Mouse (Mus musculus): ENCODE results near the gene Htatip2. TPM values are rescaled to one million over a fixed set of nuclear protein-coding genes. Genes with fewer than 3 reads are reported as not detected.

Gene Htatip2
- polyA plus RNA-seq, 1 experiment: 30.4 TPM

DNA sequence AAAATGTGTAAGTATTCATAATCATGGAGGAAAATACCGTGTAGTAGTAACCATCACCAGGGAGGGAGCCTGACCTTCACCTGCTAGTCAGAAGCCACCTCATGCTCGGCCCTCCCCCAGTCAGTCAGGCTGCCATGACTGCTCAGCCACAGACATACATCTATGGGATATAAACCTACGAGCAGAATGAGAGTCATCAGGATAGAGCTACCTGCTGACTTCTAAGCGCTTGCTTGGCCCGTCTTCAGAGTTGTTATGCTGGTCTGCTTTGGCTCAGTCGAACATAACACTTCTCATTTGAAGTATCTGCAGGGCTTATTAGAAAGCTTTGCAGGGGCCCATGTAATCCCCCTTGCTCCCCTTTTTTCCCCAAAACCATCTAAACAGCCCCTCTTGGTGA, 44.6 kb downstream of the Htatip2 start:
- Histone ChIP-seq H3K4me3 (replicated peaks; ENCODE audit: control insufficient read depth, low read depth, low read length) (no peak overlapping the region), H3K27ac (ENCODE audit: control insufficient read depth, insufficient read depth, low read depth, low read length, poor library complexity) (no peak overlapping the region), H3K4me1 (ENCODE audit: control insufficient read depth, insufficient read depth, low read length) (no peaks in the 10 kb centered on the region)
- TF ChIP-seq POLR2A (IDR thresholded peaks at IDR 0.05; ENCODE audit: borderline replicate concordance, control insufficient read depth, low read depth, low read length) (no peak), CTCF (IDR thresholded peaks at IDR 0.05; ENCODE audit: control insufficient read depth, insufficient read depth, low read length) (no peak)
- WGBS: 85% methylated on average over 6 of the region's 6 CpGs

DNA sequence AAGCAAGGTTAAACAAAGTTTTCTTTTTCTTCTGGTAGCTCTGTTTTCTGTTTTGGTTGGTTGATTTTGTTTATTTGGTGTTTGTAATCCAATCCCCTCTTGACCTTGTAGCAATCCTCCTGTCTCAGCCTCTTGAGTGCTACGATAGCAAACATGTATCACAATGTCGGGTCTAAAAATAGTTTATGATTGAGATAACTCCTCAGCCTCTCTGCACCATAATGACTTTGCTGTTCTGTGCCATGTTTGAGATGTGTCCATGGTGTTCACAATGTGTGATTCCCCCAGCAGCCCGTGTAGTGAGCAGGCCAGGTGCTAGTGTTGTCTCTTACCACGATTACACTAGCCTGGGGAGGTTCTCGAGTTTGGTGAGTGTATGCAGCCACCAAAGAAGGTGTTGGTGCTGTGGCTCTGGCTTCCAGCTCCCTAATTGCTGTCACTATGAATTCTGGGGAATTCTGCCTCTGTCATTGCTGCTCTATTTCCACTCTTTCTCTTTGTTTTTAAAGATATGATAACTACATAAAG, 45.8 kb downstream of the Htatip2 start:
- WGBS: 62% methylated on average over 5 of the region's 5 CpGs
- no peak overlapping the region for H3K27ac ChIP-seq (ENCODE audit: control insufficient read depth, insufficient read depth, low read depth, low read length, poor library complexity)
- H3K4me3 ChIP-seq (replicated peaks; ENCODE audit: control insufficient read depth, low read depth, low read length): no peak overlapping the region
- no peak for TF ChIP-seq POLR2A (IDR thresholded peaks at IDR 0.05; ENCODE audit: borderline replicate concordance, control insufficient read depth, low read depth, low read length)
- TF ChIP-seq CTCF (IDR thresholded peaks at IDR 0.05; ENCODE audit: control insufficient read depth, insufficient read depth, low read length): no peak
- no peaks in the 10 kb centered on the region for H3K4me1 ChIP-seq (ENCODE audit: control insufficient read depth, insufficient read depth, low read length)

DNA sequence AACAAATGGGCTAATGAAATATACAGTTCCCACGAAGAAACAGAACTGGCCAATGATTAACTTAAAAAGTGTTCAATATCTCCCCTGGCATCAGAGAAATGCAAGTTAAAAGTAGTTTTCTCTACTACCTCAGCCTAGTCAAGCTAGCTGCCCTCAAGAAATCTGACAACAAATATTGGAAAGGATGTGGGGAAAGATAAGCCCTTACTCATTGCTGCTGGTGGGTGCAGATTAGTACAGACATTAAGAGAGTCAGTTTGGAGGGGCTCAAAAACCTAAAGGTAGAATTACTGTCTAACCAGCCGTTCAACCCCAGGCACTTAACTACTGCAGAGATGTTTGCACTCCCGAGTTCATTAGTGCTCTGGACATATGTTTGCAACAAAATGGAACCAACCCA, 46.7 kb downstream of the Htatip2 start:
- no peak overlapping the region for H3K27ac ChIP-seq (ENCODE audit: control insufficient read depth, insufficient read depth, low read depth, low read length, poor library complexity)
- H3K4me1 ChIP-seq (ENCODE audit: control insufficient read depth, insufficient read depth, low read length): no peaks in the 10 kb centered on the region
- WGBS: 62% methylated on average over 3 of the region's 3 CpGs
- TF ChIP-seq POLR2A (IDR thresholded peaks at IDR 0.05; ENCODE audit: borderline replicate concordance, control insufficient read depth, low read depth, low read length): no peak
- TF ChIP-seq CTCF (IDR thresholded peaks at IDR 0.05; ENCODE audit: control insufficient read depth, insufficient read depth, low read length): no peak
- H3K4me3 ChIP-seq (replicated peaks; ENCODE audit: control insufficient read depth, low read depth, low read length): no peak overlapping the region

DNA sequence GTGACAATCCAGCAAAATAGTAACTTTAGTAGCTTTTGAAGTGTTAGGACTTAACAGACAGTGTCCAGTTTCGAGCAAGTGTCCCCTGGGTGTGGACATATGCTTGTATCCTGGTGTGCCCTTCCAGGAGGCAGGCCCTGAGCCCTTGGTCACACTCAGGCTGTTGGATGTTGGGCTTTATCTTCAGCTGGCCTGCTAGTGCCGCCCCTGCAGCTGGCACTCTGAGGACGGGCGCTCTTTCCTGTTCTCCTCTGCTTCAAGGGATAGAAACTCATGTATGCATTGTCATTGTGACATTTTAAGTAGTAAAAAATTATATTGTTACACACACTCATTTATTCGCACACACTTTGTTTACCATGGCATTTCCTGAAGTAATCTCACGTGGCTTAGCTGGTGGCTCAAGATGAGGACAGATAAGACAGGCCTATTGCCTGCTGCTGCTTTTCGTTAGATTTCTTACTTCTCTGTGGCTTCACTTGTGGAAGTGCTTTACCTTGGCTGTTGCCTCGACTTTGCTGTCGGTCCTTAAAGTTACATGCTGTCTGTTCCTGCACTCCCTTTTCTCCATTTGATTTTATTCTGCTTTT, 48.3 kb downstream of the Htatip2 start:
- H3K4me1 ChIP-seq (ENCODE audit: control insufficient read depth, insufficient read depth, low read length): no peaks in the 10 kb centered on the region
- WGBS: 63% methylated on average over 9 of the region's 9 CpGs
- H3K4me3 ChIP-seq (replicated peaks; ENCODE audit: control insufficient read depth, low read depth, low read length): no peak overlapping the region
- TF ChIP-seq CTCF (IDR thresholded peaks at IDR 0.05; ENCODE audit: control insufficient read depth, insufficient read depth, low read length) (no peak), POLR2A (IDR thresholded peaks at IDR 0.05; ENCODE audit: borderline replicate concordance, control insufficient read depth, low read depth, low read length) (no peak)
- H3K27ac ChIP-seq (ENCODE audit: control insufficient read depth, insufficient read depth, low read depth, low read length, poor library complexity): no peak overlapping the region

DNA sequence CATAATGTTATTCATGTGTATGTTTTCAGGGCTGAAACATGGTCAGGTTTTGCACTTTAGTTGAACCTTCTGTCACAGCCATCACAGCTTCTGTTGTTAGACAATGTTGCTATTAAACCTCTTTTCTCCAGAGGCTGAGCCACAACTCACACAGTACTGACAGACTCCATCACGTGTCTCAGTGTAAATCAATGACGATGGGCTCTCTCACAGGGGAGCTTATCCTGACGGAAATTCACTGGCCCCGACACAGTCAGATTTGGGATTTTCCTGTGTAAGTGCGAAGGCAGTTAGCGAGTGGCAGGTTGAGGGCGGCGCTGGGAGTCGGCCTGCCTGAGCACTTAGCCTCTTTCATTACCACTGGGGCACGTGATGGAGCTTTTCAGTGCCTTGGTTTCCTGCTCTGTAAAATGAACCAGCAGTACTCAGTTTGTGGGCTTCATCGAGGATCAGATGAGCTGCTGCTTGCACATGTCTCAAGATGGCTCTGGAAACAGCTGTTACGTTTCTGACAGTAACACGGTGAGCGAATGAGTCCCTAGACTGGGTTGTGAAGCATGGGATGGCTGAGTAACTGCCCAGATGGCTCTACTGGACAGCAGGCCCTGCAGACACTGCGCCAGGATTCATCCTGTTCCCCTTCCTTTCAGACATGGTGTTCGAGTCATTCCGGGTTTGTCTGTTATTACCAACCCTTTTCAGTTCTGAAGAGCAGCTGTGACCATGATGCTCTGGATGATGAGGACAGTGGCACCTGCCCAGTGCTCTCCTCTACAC, 49.1 kb downstream of the Htatip2 start:
- no peaks in the 10 kb centered on the region for H3K4me1 ChIP-seq (ENCODE audit: control insufficient read depth, insufficient read depth, low read length)
- H3K4me3 ChIP-seq (replicated peaks; ENCODE audit: control insufficient read depth, low read depth, low read length): no peak overlapping the region
- no peak for TF ChIP-seq CTCF (IDR thresholded peaks at IDR 0.05; ENCODE audit: control insufficient read depth, insufficient read depth, low read length)
- no peak for TF ChIP-seq POLR2A (IDR thresholded peaks at IDR 0.05; ENCODE audit: borderline replicate concordance, control insufficient read depth, low read depth, low read length)
- 92% methylated on average over 17 of the region's 17 CpGs for WGBS
- no peak overlapping the region for H3K27ac ChIP-seq (ENCODE audit: control insufficient read depth, insufficient read depth, low read depth, low read length, poor library complexity)

DNA sequence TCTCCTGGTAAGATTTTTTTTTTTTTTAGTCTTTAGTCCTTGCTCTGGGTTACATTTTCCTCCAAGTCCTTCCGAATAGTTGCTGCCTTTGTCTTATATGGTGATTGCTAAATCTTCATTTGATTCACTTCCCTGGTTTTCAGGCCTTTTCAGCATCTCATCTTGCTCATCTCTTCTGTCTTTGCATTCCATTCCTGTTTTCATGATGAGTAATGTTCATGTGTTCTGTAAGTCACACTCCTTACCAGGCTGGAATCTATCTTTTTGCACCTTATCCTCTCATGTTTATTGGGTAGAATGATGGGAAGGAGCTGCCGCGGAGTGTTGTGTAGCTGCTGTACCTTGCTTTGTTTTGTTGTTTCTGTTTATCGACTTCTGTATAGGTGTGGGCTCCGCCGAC, 50.2 kb downstream of the Htatip2 start:
- no peaks in the 10 kb centered on the region for H3K4me1 ChIP-seq (ENCODE audit: control insufficient read depth, insufficient read depth, low read length)
- TF ChIP-seq CTCF (IDR thresholded peaks at IDR 0.05; ENCODE audit: control insufficient read depth, insufficient read depth, low read length): no peak
- H3K4me3 ChIP-seq (replicated peaks; ENCODE audit: control insufficient read depth, low read depth, low read length): no peak overlapping the region
- no peak overlapping the region for H3K27ac ChIP-seq (ENCODE audit: control insufficient read depth, insufficient read depth, low read depth, low read length, poor library complexity)
- 90% methylated on average over 6 of the region's 6 CpGs for WGBS

DNA sequence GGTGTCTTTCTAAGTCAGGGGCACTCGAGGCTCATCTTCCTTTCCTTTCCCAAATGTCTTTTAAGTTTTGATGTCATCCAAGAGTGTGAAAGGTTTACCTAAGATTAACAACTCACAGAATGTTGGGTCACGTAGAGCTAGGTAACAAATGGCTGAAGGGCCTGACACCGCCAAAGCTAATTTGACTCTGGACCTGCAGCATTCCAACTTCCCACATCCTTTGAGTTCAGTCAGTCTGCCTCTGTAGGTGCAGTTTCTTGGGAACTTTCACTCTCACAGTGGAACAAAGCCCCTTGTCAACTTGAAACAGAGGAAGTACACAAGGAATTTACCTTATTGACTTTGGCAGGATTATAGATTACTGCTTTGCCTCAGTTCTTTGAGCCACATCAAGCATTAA, 50.6 kb downstream of the Htatip2 start:
- Histone ChIP-seq H3K27ac (ENCODE audit: control insufficient read depth, insufficient read depth, low read depth, low read length, poor library complexity) (no peak overlapping the region), H3K4me3 (replicated peaks; ENCODE audit: control insufficient read depth, low read depth, low read length) (no peak overlapping the region), H3K4me1 (ENCODE audit: control insufficient read depth, insufficient read depth, low read length) (no peaks in the 10 kb centered on the region)
- TF ChIP-seq CTCF (IDR thresholded peaks at IDR 0.05; ENCODE audit: control insufficient read depth, insufficient read depth, low read length) (no peak), POLR2A (IDR thresholded peaks at IDR 0.05; ENCODE audit: borderline replicate concordance, control insufficient read depth, low read depth, low read length) (no peak)
- WGBS: 77% methylated on average over 3 of the region's 3 CpGs

DNA sequence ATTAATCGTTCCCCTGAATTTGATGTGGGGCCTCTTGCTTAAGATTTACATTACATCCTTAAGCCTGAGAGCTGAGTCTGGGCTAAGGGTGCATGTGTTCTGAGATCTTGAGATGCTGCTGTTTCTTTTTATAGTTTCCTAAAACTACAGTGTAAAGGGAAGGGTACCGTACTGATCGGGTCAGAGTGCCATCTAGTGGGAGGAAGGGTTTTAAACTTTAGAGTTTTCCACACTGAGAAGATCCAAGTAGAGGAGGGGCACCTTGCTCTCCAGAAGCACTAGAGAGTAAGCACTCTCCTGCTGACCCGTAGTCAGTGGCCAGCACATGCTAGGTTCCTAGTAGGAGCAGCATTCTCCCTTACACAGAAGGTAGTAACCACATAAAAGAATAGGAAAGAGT, 52.4 kb downstream of the Htatip2 start:
- no peak overlapping the region for H3K27ac ChIP-seq (ENCODE audit: control insufficient read depth, insufficient read depth, low read depth, low read length, poor library complexity)
- no peak overlapping the region for H3K4me3 ChIP-seq (replicated peaks; ENCODE audit: control insufficient read depth, low read depth, low read length)
- TF ChIP-seq CTCF (IDR thresholded peaks at IDR 0.05; ENCODE audit: control insufficient read depth, insufficient read depth, low read length) (no peak), POLR2A (IDR thresholded peaks at IDR 0.05; ENCODE audit: borderline replicate concordance, control insufficient read depth, low read depth, low read length) (no peak)
- H3K4me1 ChIP-seq (ENCODE audit: control insufficient read depth, insufficient read depth, low read length): no peaks in the 10 kb centered on the region
- 50% methylated on average over 4 of the region's 4 CpGs for WGBS

Measured in bone marrow, adult 2 months (tissue).